Mouse (Mus musculus) layer of hippocampus, postnatal 14 days (tissue): Measurements from ENCODE around the gene Pilra. TPM values are rescaled to one million over a fixed set of nuclear protein-coding genes. Genes with fewer than 3 reads are reported as not detected.

Experiments
- DNase-seq, 2 experiments: peaks; one replicate each; pipeline ENCODE4 v3.0.0; 2021 to 2022; ENCODE audit warnings: low spot score in 2 of 2, mixed read lengths in 1 of 2
- total RNA-seq, 2 experiments: library from RNA; stranded (reverse); gene quantifications; 2 replicates each; pipeline ENCODE4 v1.2.3; 2021

Gene Pilra
- total RNA-seq, 2 experiments from 2014 or later = 0.32 to 0.62 TPM

DNA sequence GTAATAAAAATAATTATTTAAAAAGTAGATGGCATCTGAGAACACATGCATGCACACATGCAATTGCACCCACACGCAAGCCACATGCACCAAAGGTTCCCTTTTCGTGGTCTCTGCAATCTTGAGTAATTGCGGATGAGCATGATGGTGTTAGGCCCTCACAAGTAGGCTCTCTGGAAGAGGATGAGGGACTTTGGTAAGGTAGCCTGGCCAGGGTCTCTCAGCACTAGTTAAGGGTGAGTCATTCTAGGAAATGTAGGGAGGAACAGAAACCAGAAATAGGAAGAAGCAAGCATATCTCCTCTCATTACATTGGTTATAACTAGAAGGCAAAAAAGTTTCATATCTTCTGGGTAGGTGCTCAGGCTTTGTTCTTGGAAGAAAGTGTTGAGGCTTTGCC lies 11.1 kb downstream of the Pilra start:
- DNase-seq = no peak

GRCm38 (mm10) chr5:137823455-137824045 lies 12.5 kb downstream of the Pilra start:
- DNase-seq = no peak

DNA sequence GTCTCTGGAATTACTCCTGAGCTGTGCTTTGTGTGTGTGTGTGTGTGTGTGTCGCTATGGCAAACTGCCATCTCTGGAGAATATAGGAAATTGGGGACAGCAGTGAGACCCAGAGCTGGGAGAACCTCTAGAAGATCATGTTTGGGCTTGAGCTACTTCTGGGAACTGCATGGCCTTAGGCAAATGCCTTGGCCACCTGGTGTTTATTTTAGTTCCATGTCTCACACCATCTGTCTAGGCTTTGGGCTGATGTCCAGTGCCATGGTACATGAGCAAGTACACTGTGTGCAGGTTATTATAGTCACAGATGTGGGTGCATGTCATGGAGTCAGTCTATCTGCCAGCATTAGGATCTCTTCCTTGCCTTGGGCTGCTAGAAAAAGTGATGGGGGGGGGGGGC lies 13.5 kb downstream of the Pilra start:
- DNase-seq = no peak

GRCm38 (mm10) chr5:137822126-137822525 lies 14.0 kb downstream of the Pilra start:
- no peak for DNase-seq

DNA sequence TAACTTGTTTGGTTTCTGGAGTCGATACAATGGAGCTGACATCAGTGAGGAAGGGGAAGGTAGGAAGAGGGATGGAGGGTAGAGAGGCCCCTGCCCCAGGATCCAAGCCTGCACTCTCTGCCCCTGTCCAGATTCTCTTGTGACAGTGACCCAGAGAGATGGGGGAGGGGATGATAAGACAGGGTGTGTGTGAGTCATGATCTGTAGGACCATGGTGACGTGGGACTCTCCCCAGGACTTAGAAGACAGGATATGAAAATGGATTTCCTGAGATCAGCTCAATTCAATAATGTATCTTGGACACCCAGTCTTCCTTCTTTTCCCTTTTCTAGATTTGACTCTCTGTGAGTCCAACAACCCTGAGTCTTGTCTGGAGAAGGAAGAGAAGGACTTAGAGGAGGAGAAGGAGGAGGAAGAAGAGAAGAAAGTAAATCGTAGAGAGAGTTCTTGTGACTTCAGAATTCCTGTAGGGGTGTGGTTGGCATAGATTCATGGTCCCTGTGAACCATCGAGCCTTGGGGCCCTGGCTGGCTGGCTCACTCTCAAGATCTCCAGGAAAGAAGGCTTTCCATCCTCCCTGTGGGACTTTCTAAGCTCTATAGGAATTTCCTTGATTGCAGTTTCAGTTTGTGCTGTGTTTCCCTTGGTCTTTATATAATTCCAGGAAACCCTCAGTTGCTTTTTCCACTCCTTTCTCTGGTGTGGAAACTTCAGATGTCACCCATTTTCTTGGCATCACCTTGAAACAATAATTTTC lies 18.4 kb downstream of the Pilra start:
- DNase-seq = no peak

DNA sequence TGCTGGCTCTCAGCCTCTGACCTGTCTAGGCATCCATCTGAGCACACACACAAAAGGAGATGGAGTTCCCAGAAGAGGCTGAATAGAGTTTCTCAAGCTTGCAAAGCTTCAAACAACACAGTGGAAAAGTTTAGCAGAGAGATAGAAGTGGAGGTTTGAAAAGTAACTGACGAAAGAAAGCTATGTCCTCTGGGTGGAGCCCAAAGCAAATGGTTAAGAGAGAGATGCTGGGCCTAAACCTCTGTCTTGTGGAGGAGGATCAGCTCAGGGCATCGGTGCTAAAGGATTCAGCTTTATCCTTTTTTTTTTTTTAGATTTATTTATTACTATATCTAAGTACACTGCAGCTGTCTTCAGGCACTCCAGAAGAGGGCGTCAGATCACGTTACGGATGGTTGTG lies 27.8 kb downstream of the Pilra start:
- DNase-seq = no peak

- no peak for DNase-seq
Measured at GRCm38 (mm10) chr5:137806158-137806557, 29.9 kb downstream of the Pilra start.

- no peak for DNase-seq
Measured at GRCm38 (mm10) chr5:137800917-137801316, 35.2 kb downstream of the Pilra start.

GRCm38 (mm10) chr5:137796606-137797005 lies 39.5 kb downstream of the Pilra start:
- DNase-seq = no peak

GRCm38 (mm10) chr5:137791553-137791952 lies 44.5 kb downstream of the Pilra start:
- no peak for DNase-seq

DNA sequence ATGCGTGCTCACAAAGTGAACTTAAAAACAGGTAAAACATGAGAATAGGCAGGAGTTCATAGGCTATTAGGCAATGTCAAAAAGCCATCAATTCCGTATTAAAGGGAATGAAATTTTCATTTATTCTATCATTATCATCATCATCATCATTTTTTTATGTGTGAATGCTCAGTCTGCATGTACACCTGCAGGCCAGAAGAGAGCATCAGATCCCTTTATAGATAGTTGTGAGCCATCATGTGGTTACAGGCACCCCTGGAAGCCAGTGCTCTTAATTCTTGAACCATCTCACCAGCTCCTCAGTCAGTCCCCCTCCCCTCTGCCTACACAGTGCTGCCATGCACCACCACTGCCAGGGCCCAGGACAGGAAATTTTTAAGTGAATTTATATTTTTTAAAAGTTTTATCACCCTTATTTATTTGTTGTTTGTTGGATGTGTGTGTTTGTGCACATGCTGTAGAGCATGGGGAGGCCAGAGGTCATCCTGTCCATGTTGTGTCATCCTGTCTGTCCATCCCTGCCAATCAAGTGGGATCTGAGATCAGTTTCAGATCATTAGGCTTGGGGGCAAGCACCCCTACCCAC lies 47.0 kb downstream of the Pilra start:
- no peak for DNase-seq

- no peak for DNase-seq
Measured at GRCm38 (mm10) chr5:137788171-137788570, 47.9 kb downstream of the Pilra start.

GRCm38 (mm10) chr5:137787151-137787928 lies 48.7 kb downstream of the Pilra start, which contains the start of the genes Mepce and Zcwpw1:
TSS of gene Mepce (minus strand) at chr5:137787655.
TSS of gene Zcwpw1 (plus strand) at chr5:137787798.
- DNase-seq = peak; percentile 97

GRCm38 (mm10) chr5:137786109-137786942 lies 49.8 kb downstream of the Pilra start:
- DNase-seq = peak; percentile 99

GRCm38 (mm10) chr5:137785164-137786031 lies 50.7 kb downstream of the Pilra start:
- DNase-seq = peak in 1 of 2 experiments; percentile 37

DNA sequence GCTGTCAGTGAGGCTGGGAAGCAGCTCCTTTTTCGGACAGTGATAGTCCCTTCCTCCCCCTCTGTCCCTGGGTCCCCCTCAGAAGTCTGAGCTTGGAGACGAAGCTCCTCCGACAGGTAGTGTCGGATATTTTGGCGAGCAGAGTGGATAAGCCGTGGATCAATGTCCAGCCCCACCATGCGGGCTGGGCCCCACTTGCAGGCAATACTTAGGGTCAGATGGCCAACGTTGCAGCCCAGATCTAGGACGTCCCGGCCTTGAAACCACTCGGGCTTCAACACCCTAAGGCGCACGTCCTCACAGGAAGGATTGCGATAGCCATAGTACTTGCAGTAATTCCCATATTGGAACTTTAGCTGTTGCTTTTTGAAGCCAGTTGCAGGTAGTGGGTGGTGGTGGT lies 51.5 kb downstream of the Pilra start:
- no peak for DNase-seq

DNA sequence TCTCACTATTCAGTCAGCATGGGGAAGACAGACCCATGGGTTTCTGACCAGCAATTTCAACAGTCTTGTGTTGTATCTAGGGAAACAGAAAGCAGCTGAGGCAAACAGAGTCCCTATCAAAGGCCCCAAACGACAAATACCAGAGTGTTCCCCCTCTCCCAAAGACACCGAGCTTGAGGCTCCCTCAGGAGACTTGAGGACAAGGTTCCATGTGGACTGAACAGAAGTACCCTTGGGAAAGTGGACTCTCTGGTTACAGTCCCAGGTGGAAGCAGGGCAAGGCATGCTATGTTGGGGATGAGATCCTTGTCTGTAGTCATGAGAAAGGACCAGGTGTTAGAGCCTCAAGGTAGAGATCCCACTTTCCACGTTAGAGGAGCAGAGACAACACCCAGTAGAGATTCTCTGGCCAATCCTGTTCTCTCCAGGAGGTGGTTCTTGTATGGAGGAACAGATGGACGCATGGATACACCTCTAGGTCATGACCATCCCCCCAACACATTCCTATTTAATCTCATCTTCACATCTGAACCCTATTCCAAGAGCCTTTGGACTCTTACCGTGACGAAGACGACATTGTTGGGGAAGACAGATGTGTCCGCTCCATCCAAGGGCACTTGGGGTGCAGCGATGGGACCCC lies 52.1 kb downstream of the Pilra start:
- no peak for DNase-seq

DNA sequence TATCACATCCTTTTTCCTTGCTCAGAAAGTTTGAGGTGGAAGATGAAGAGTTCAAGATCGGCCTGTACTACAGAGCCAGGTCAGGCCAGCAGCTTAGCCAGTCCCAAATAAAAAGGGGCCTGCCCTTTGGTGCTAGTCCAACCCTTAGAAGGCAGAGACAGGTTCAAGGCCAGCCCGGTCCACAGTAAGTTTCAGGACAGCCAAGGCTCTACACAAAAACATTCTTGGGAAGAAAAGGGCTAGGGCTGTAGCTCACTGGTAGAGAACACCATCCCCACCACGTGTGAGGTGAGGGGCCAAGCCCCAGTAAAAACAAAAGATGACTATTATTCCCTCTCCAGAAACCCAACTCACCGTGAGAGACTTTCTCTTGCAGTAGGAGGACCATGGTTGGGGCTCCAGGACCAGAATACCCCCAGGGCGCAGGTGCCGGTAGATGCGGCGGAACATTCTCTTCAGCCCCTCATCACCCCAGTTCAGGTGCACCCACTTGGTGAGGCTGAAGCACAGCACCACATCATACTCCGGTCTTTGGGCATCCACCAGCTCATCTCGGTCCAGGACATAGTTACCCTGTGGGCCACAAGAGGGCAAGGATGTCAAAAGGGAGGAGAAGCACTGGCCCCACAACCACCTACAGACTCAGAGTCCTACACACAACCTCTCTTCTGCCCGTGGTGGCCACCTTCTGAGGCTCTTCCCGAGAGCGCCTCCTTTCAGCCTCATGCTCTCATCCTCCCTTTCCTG lies 53.1 kb downstream of the Pilra start:
- DNase-seq = no peak
